Mouse (Mus musculus) right cerebral cortex, postnatal 10 days (tissue): ENCODE measurements around the gene 2200002J24Rik.
A peak's percentile ranks its signal among the peaks of the same experiment; 100 is the strongest.
"Not testable (repeated sequence)": the region's sequence is repeated elsewhere in the genome, so short reads cannot be mapped to it uniquely, and the experiment has no call there.

Experiments
- DNase-seq, 2 experiments: peaks; one replicate each; pipeline ENCODE4 v3.0.0; 2021; ENCODE audit warnings: low spot score in 2 of 2

Gene 2200002J24Rik

GRCm38 (mm10) chr7:30728739-30729395, 30.1 kb downstream of the 2200002J24Rik start:
- no peak for DNase-seq

- peak; percentile 97 to 98 for DNase-seq
Observed at GRCm38 (mm10) chr7:30729396-30730063, 30.8 kb downstream of the 2200002J24Rik start, which contains the start of gene Tmem147. Gene Tmem147, minus strand, starts transcription at chr7:30729540.

GRCm38 (mm10) chr7:30730064-30730722, 31.5 kb downstream of the 2200002J24Rik start:
- DNase-seq: peak in 1 of 2 experiments; percentile 40

GRCm38 (mm10) chr7:30736211-30736610, 37.5 kb downstream of the 2200002J24Rik start:
- DNase-seq: no peak

- not testable (repeated sequence) for DNase-seq
Observed at GRCm38 (mm10) chr7:30742570-30742969, 43.8 kb downstream of the 2200002J24Rik start.

GRCm38 (mm10) chr7:30743617-30744016, 44.9 kb downstream of the 2200002J24Rik start, which contains the start of gene Gapdhs:
Gene Gapdhs, minus strand, starts transcription at chr7:30743681.
- DNase-seq: not testable (repeated sequence)

- DNase-seq: no peak
Observed at GRCm38 (mm10) chr7:30744022-30744598, 45.4 kb downstream of the 2200002J24Rik start.

- no peak for DNase-seq
Observed at GRCm38 (mm10) chr7:30747525-30748204, 48.9 kb downstream of the 2200002J24Rik start.
